Mouse (Mus musculus) ES-Bruce4 (cell line): Measurements from ENCODE around the gene Gm21972.

ENCODE experiments used
- CTCF ChIP-seq: IDR thresholded peaks from one replicate; pipeline ENCODE4 v1.8.1; 2011; ENCODE audit warnings: low read depth, low read length
- POLR2A ChIP-seq: IDR thresholded peaks from one replicate; pipeline ENCODE4 v1.8.1; 2011; ENCODE audit warnings: low read length; ENCODE audit not compliant: insufficient read depth

- TF ChIP-seq CTCF: no peak
- TF ChIP-seq POLR2A: no peak
Measured at GRCm38 (mm10) chr1:86148161-86148560, 14.7 kb downstream of the Gm21972 start.
